Mouse (Mus musculus) liver, embryonic 14.5 days (tissue): ENCODE results near the gene Mark1.

ENCODE experiments used
- CTCF ChIP-seq: IDR thresholded peaks from 2 replicates; pipeline ENCODE4 v1.5.1; 2016; ENCODE audit warnings: antibody characterized with exemption, low read depth, control low read depth
- EP300 ChIP-seq: IDR thresholded peaks from 2 replicates; pipeline ENCODE4 v1.6.1; 2016; ENCODE audit warnings: antibody characterized with exemption, low read depth

- TF ChIP-seq CTCF, result no peak
- TF ChIP-seq EP300, result no peak
These were observed 1.2 kb downstream of the Mark1 start for GRCm38 (mm10) chr1:184998161-184998560.
